Mouse (Mus musculus) adrenal gland, adult 2 months (tissue): Measurements from ENCODE around the gene Zfp157. TPM values are rescaled to one million over a fixed set of nuclear protein-coding genes. Genes with fewer than 3 reads are reported as not detected.
"Not testable (repeated sequence)": the region's sequence is repeated elsewhere in the genome, so short reads cannot be mapped to it uniquely, and the experiment has no call there.

ENCODE experiments used
- DNase-seq: peaks from one replicate; pipeline ENCODE4 v3.0.0; 2021
- long read RNA-seq: library from polyadenylated mRNA; stranded (forward); transcript quantifications from one replicate; pipeline ENCODE4 v2.0.0, GENCODE M21; 2021
- polyA plus RNA-seq: library from polyadenylated mRNA; depleted of rRNA; stranded (reverse); fragments of >200 nt; gene quantifications from 2 replicates; pipeline ENCODE4 v1.2.3, GENCODE M21; 2012; rRNA removed
- total RNA-seq, 2 experiments: library from RNA; stranded (reverse); gene quantifications; 2 replicates each; pipeline ENCODE4 v1.2.3; 2021

Gene Zfp157
- total RNA-seq, result 1 to 10 TPM; 4.5 to 10.0 TPM
- polyA plus RNA-seq, result 1.1 and 1.4 TPM in 2 replicates
- long read RNA-seq, full-length matches to known transcripts, result 1 of 4 reads
- long read RNA-seq, partial matches to known transcripts, result 1 of 4 reads
- long read RNA-seq, other reads (novel, unspliced or antisense), result 2 of 4 reads

GRCm38 (mm10) chr5:138441286-138442194 lies at the start of gene Zfp157:
Gene Zfp157, plus strand, starts transcription at chr5:138441468.
- DNase-seq, result peak; percentile 90

- DNase-seq, result no peak
Observed at GRCm38 (mm10) chr5:138397795-138398337, 43.4 kb upstream of the Zfp157 start.

DNA sequence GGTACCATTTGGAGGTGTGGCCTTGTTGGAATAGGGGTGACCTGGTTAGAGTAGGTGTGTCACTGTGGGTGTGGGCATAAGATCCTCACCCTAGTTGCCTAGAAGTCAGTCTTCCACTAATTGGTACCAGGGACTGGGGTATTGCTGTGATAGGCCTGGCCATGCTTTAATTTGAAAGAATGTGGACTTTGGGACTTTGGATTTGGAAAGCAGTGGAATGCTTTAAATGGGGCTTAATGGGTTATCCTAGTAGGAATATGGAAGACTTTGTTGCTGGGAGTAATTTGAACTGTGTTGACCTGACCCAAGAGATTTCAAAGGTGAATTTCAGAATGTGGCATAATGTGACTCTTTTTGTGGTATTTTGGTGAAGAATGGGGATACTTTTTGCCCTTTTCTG lies 40.8 kb upstream of the Zfp157 start:
- not testable (repeated sequence) for DNase-seq

GRCm38 (mm10) chr5:138458371-138458770 lies 17.1 kb downstream of the Zfp157 start:
- no peak for DNase-seq

- DNase-seq, result no peak
Observed at GRCm38 (mm10) chr5:138459107-138459506, 17.8 kb downstream of the Zfp157 start.

GRCm38 (mm10) chr5:138473601-138474000 lies 32.3 kb downstream of the Zfp157 start:
- DNase-seq, result peak; percentile 50

DNA sequence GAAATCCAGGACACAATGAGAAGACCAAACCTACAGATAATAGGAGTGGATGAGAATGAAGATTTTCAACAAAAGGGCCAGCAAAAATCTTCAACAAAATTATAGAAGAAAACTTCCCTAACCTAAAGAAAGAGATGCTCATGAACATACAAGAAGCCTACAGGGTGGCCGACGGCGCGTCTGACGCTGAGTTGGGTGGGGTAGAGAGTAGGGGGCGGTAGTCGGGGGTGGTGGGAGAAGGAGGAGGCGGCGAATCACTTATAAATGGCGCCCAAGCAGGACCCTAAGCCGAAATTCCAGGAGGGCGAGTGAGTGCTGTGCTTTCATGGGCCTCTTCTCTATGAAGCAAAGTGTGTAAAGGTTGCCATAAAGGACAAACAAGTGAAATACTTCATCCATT lies 63.3 kb downstream of the Zfp157 start:
- not testable (repeated sequence) for DNase-seq

Other genes with a start within 250 kb of the Zfp157 start
- gene Mblac1, start 247.2 kb upstream of the Zfp157 start, total RNA-seq, result 10 to 100 TPM in 1 of 2 experiments, 1 to 10 TPM in 1; 5.0 to 11.9 TPM
- 9.6 and 11.1 TPM in 2 replicates for gene Mblac1, start 247.2 kb upstream of the Zfp157 start, polyA plus RNA-seq
- under 1 TPM; 0.29 to 0.66 TPM for gene Nxpe5, start 215.6 kb upstream of the Zfp157 start, total RNA-seq
- 0.17 and 0.20 TPM in 2 replicates for gene Nxpe5, start 215.6 kb upstream of the Zfp157 start, polyA plus RNA-seq
- gene Lamtor4, start 186.0 kb upstream of the Zfp157 start, total RNA-seq, result 10 to 100 TPM; 72.3 to 99.9 TPM
- 184 and 189 TPM in 2 replicates for gene Lamtor4, start 186.0 kb upstream of the Zfp157 start, polyA plus RNA-seq
- 10 to 100 TPM; 24.3 to 28.4 TPM for gene BC037034, start 177.4 kb upstream of the Zfp157 start, total RNA-seq
- 93.4 and 115 TPM in 2 replicates for gene BC037034, start 177.4 kb upstream of the Zfp157 start, polyA plus RNA-seq
- under 1 TPM; 0.12 to 0.28 TPM for gene Gal3st4, start 168.6 kb upstream of the Zfp157 start, total RNA-seq
- 0.07 TPM in 2 replicates for gene Gal3st4, start 168.6 kb upstream of the Zfp157 start, polyA plus RNA-seq
- not detected for gene Gm43720, start 161.5 kb upstream of the Zfp157 start, total RNA-seq
- not detected in 2 replicates for gene Gm43720, start 161.5 kb upstream of the Zfp157 start, polyA plus RNA-seq
- under 1 TPM; 0.35 to 0.63 TPM for gene Gpc2, start 161.5 kb upstream of the Zfp157 start, total RNA-seq
- gene Gpc2, start 161.5 kb upstream of the Zfp157 start, polyA plus RNA-seq, result 2.3 and 3.1 TPM in 2 replicates
- under 1 TPM in 1 of 2 experiments, not detected in 1; 0.06 TPM for gene Stag3, start 161.2 kb upstream of the Zfp157 start, total RNA-seq
- 0.68 TPM in 1 of 2 replicates, not detected in the other for gene Stag3, start 161.2 kb upstream of the Zfp157 start, polyA plus RNA-seq
- gene Pvrig, start 99.5 kb upstream of the Zfp157 start, total RNA-seq, result under 1 TPM in 1 of 2 experiments, not detected in 1; 0.55 TPM
- gene Pvrig, start 99.5 kb upstream of the Zfp157 start, polyA plus RNA-seq, result 0.09 and 0.10 TPM in 2 replicates
- gene 1700123K08Rik, start 123.2 kb downstream of the Zfp157 start, total RNA-seq, result not detected
- not detected in 2 replicates for gene 1700123K08Rik, start 123.2 kb downstream of the Zfp157 start, polyA plus RNA-seq
- gene Zfp68, start 178.3 kb downstream of the Zfp157 start, total RNA-seq, result 10 to 100 TPM; 19.1 to 22.4 TPM
- 1.3 and 1.6 TPM in 2 replicates for gene Zfp68, start 178.3 kb downstream of the Zfp157 start, polyA plus RNA-seq
- 1 to 10 TPM; 3.9 to 7.4 TPM for gene A430033K04Rik, start 181.4 kb downstream of the Zfp157 start, total RNA-seq
- 0.46 and 1.1 TPM in 2 replicates for gene A430033K04Rik, start 181.4 kb downstream of the Zfp157 start, polyA plus RNA-seq